Mouse (Mus musculus) left cerebral cortex, postnatal 25 days (tissue): ENCODE measurements around the gene A930004D18Rik. TPM values are rescaled to one million over a fixed set of nuclear protein-coding genes. Genes with fewer than 3 reads are reported as not detected.
"Not testable (repeated sequence)": the region's sequence is repeated elsewhere in the genome, so short reads cannot be mapped to it uniquely, and the experiment has no call there.

Experiments used
- DNase-seq, 2 experiments: peaks; one replicate each; pipeline ENCODE4 v3.0.0; 2022; ENCODE audit warnings: low spot score in 2 of 2, mixed read lengths in 1 of 2
- intact Hi-C: fragments of 180-260 bp; cut with DNase I; formaldehyde crosslinking; loops from one replicate; pipeline ENCODE4 v1.15.1; 2025
- total RNA-seq, 2 experiments: library from RNA; stranded (reverse); gene quantifications; 2 replicates each; pipeline ENCODE4 v1.2.3; 2021

The A930004D18Rik gene
- total RNA-seq, 2 experiments from 2014 or later, result 1.7 to 2.8 TPM

DNA sequence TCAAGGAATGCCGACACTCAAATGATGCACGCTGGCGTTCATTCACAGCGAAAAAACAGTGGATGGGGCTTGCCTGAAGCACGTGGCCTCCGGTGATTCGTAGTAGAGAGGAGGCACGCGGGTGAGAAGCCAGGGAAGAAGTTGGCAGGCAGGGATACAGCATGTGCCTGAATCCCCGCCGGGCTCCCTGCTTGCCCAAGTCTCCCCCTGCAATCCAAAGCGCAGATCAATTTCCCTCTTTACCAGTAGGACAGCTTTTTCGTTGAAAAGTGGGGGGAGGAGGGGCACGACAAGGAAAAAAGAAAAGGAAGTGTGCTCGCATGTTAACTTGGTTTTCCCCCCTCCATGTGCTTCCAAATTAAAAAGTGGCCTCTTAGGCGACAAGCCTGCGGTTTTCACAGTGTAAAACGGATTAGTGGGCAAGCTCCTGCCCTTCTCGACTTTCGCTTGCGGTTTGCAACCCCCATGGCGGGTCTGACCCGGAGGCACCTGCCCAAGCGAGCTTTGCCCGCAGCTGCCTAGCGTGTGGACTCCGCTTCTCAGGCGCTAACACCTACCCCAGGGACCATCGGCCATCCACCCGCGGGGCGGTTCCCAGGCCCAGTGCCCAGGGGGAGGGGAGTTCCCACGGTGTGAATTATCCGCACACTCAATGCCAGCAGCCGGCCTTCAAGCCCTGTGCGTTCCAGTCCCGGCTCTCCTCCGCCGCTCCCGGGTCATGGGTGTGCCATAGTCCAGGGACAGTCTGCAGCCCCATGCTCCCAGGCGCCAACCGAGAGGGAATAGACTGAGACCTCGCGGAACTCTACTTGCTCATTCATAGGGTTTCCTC lies 11.2 kb downstream of the A930004D18Rik start:
- DNase-seq, result peak in 1 of 2 experiments; percentile 57
- intact Hi-C loops, result loop anchor here (2.0 to 10.0 kb wide), 7 partner anchors 38 to 1248 kb away; partner anchors contain the start of genes Dnajc1 and Spag6

DNA sequence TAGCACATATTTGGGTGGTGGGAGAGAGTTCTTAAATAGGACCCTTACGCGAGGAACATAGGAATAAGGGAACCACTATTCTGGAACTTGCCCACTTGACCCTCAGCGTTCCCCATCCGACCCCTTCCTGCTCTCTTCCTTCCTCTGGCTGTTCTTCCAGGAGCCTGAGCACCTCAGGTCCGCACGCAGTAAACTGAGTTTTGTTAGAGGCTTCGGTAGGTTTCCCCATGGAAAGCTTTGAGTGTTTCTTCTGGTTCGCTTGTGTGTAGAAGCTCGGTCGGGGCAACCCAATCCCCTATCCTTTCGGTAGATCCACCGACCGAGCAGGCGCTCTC lies 11.8 kb downstream of the A930004D18Rik start:
- DNase-seq, result no peak
- intact Hi-C loops, result loop anchor here (2.0 to 10.0 kb wide), 8 partner anchors 39 to 1249 kb away; partner anchors contain the start of genes Bmi1, Dnajc1 and Spag6

GRCm38 (mm10) chr2:18025116-18025515 lies 12.4 kb downstream of the A930004D18Rik start:
- intact Hi-C loops, result loop anchor here (2.0 to 10.0 kb wide), 7 partner anchors 317 to 1250 kb away; partner anchors contain the start of genes Bmi1, Dnajc1 and Spag6
- DNase-seq, result no peak

DNA sequence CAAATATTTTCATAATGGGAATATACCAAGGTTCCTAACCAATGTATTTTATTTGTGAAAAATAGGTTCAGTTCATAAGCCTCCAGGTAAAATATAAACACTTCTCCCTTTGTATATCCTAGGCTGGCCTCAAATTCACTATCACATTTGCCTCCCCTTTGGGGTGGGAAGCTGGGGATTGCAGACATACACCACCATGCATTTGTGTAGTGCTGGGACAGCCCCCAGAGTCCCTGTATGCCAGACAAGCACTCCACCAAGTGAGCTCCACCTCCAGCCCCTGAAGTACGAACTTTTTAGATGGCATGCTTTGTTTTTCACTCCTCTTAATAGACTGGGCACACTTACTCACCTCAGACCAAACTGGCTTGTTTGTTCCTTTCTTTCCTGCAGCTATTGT lies 14.7 kb downstream of the A930004D18Rik start:
- DNase-seq, result no peak
- intact Hi-C loops, result loop anchor here (10.0 kb wide), 3 partner anchors 582 to 1252 kb away; no protein-coding TSS in a partner anchor

GRCm38 (mm10) chr2:18019122-18019521 lies 18.4 kb downstream of the A930004D18Rik start:
- intact Hi-C loops, result no loop called here

GRCm38 (mm10) chr2:18017321-18017720 lies 20.2 kb downstream of the A930004D18Rik start:
- DNase-seq, result no peak
- intact Hi-C loops, result no loop called here

More at GRCm38 (mm10) chr2:18019122-18019521, 18.4 kb downstream of the A930004D18Rik start:
- DNase-seq, result no peak

DNA sequence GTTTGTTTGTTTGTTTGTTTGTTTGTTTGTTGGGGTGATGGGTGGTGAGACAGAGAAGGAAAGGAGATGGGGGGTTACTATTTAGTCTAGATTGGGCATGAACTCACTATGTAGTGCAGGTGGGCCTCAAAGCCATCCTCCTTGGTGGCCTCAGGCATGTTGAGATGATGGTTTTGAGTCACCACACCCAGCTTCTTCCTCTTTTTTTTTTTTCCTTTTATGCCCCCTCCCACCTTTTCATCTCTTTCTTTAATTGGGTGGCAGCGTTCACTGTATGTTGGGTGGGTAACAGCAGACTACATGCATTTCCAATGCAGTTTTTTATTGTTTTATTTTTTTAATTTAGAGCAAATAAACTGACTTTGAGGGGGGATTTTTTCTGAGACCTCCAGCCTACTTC lies 20.9 kb downstream of the A930004D18Rik start:
- DNase-seq, result no peak
- intact Hi-C loops, result no loop called here

DNA sequence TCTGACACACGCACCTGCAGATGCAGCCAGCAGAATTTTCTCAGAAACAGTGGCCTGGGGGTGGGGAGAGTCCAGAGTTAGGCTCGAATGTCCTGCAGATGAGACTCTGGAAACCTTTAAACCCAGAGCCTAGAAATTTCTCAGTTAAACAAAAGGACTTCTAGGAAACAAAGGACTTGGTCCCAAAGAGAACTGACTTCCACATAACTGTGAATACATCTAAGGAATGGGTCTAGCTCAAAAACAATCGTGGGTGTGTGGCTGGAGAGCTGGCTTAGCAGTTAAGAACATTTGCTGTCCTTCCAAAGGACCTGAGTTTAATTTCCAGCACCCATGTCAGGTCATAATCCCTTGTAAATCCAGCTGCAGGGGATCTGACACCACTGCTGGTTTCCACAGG lies 22.0 kb downstream of the A930004D18Rik start:
- intact Hi-C loops, result no loop called here

DNA sequence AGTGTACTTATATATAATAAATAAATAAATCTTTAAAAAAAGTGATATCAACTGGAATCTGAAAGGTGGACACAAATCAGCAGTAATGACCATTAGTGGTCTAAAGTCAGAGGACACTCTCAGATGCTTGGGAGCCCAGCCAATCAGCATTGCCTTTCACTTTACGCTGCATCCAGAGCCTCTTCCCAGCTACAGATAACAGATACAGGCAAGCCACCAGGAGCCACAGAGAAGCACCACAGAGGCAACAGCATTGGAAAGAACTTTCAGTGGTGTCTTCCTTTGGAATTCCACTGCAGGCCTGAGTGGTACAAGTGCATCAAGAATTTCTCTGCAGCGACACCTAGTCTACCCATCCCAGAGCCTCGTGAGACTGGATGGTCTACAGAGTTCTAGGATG lies 24.7 kb downstream of the A930004D18Rik start:
- intact Hi-C loops, result no loop called here
- DNase-seq, result no peak

More for the DNA sequence above, 22.0 kb downstream of the A930004D18Rik start:
- no peak for DNase-seq

DNA sequence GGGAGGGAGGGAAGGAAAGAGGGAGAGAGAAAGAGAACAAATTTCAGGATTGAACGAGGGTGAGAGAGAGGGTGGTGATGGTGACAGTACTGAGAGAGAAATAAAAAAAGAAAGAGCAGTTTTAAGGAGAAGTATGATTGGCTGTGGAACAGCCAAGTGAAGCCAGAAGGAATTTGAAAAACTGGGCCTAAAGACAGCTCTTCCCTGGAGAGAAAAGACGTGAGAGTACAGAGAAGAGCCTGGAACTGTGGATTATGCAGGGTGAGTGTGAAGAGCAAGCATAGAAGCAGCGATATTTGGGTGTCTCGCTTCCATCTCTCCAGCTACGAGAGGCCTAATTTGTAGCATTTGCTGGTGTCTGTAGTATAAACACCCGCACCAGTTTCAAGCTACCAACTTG lies 26.3 kb downstream of the A930004D18Rik start:
- DNase-seq, result peak in 1 of 2 experiments; percentile 33
- intact Hi-C loops, result no loop called here

GRCm38 (mm10) chr2:18005137-18005536 lies 32.4 kb downstream of the A930004D18Rik start:
- DNase-seq, result peak; percentile 1 to 73
- intact Hi-C loops, result no loop called here

GRCm38 (mm10) chr2:18004286-18004685 lies 33.3 kb downstream of the A930004D18Rik start:
- intact Hi-C loops, result no loop called here
- no peak for DNase-seq

DNA sequence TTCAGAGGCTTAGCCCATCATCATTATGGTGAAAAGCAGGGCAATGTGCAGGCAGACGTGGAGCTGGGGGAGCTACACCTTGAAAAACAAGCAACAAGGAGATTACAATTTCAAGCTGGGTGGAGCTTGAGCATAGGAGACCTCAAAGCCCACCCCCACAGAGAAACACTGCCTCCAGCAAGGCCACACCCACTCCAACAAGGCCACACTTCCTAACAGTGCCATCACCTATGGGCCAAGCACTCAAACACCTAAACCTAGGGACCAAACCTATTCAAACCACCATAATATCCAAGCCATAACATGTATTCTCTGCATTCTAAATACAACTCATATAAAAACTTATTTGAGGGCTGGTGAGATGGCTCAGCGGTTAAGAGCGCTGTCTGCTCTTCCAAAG lies 35.2 kb downstream of the A930004D18Rik start:
- no peak for DNase-seq
- intact Hi-C loops, result no loop called here

DNA sequence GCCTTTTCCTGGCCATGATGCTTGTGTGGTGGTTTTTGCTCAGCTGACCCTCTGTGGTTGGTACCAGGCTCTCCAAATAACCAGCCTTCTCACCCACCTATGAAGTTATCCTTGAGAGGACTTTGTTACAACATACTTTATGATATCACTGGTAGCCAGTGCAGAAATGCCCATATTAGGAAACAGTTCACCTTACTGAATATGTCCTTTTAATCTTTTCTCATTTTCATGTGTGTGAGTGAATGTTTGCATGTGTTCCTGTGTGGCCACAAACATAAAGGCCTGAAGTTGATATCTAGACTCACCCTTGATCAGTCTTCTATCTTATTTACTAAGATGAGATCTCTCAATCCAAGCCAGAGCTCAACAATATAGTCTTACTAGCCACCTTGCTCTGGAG lies 40.7 kb downstream of the A930004D18Rik start, which contains the start of gene H2al2a:
H2al2a (minus strand) TSS at position 101 of the 400 bp plus-strand sequence.
- no peak for DNase-seq
- intact Hi-C loops, result no loop called here

DNA sequence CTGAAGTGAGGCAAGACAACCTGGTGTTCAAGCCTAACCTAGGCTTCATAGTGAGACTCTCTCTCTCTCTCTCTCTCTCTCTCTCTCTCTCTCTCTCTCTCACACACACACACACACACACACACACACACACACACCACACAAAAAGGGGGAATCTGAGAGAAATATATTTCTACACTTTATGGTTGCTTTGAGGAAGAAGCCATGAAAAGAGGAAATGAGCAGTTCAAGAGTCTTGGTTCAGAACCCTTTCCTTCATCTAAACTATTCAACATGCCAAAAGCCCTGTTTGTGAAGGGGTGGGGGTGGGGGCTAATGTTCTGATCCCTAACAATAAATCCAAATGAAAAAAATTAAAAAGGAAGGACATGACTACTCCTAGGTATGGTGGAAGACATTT lies 48.0 kb downstream of the A930004D18Rik start:
- DNase-seq, result no peak
- intact Hi-C loops, result loop anchor here (5.0 kb wide), 1 partner anchor 42 kb away; no protein-coding TSS in a partner anchor

- intact Hi-C loops, result loop anchor here (5.0 kb wide), 1 partner anchor 42 kb away; no protein-coding TSS in a partner anchor
- no peak for DNase-seq
These were observed 48.4 kb downstream of the A930004D18Rik start for GRCm38 (mm10) chr2:17989115-17989514.

DNA sequence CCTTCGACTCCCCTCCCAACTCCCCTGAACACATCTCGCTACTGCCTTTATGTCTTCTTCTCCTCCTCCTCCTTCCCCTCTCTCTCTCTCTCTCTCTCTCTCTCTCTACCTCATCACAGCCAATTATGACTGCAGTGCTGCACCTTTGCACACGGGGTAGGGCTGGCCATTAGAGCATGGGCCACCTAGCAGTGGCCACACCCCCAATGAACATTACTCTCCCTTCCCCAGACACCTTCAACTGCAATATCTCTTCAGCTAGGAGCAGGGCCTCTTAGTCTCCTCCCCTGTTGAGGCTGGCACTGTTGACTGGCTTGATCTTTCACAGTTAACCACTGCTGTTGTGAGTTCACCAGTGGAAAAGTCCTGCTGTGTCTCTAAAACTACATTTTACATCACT lies 50.8 kb downstream of the A930004D18Rik start:
- DNase-seq, result no peak
- intact Hi-C loops, result loop anchor here (5.0 kb wide), 1 partner anchor 39 kb away; no protein-coding TSS in a partner anchor

- DNase-seq, result no peak
- intact Hi-C loops, result loop anchor here (5.0 kb wide), 1 partner anchor 37 kb away; no protein-coding TSS in a partner anchor
These were observed 52.8 kb downstream of the A930004D18Rik start for GRCm38 (mm10) chr2:17984774-17985173.

DNA sequence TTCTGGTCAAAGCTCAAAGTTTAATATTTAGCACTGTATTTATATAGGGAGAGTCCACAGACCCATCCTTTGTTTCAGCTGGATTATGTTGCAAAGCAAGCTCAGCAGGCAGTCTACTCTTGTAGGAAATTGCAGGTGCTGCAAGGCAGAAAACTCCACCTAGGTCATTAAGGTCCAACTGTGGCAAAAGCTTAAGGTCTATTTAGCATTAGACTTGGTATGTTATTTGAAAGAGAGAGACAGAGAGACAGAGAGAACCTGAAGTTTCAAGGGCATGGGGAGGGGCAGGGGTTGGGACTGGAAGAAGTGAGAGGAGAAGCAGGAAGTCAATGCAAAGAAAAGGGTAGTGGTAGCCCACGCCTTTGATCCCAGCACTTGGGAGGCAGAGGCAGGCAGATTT lies 54.8 kb downstream of the A930004D18Rik start:
- intact Hi-C loops, result no loop called here
- no peak for DNase-seq

- no peak for DNase-seq
- intact Hi-C loops, result no loop called here
These were observed 58.8 kb downstream of the A930004D18Rik start for GRCm38 (mm10) chr2:17978706-17979105.

- DNase-seq, intact Hi-C loops: not testable (repeated sequence)
These were observed 59.3 kb downstream of the A930004D18Rik start for GRCm38 (mm10) chr2:17978251-17978650.
